Mouse (Mus musculus): Measurements from ENCODE around the gene Eif3l. TPM values are rescaled to one million over a fixed set of nuclear protein-coding genes. Genes with fewer than 3 reads are reported as not detected.

The Eif3l gene
- total and polyA plus RNA-seq, 2 experiments from 2014 or later, result 179 to 218 TPM

- WGBS, result 48% methylated on average over 9 of the region's 9 CpGs
- Histone ChIP-seq H3K4me2 (ENCODE audit: low read depth) (no peak overlapping the region), H3K27me3 (ENCODE audit: insufficient read depth, low read length) (no peaks in the 10 kb centered on the region), H3K9me3 (ENCODE audit: low read length) (no peaks in the 10 kb centered on the region), H3K27ac (ENCODE audit: low read depth, low read length) (no peak overlapping the region), H3K4me3 (ENCODE audit: low read depth, low read length) (no peak overlapping the region), H3K36me3 (ENCODE audit: insufficient read depth) (peaks cover 26% of the 10 kb centered on the region), H3K4me1 (ENCODE audit: insufficient read depth) (no peaks in the 10 kb centered on the region), H3K9ac (no peak overlapping the region)
- ATAC-seq, result no peak
- no peak for TF ChIP-seq CTCF (IDR thresholded peaks at IDR 0.05; ENCODE audit: low read depth)
- no peak for DNase-seq
These were observed 24.7 kb upstream of the Eif3l start for GRCm38 (mm10) chr15:79050160-79050845.

- no peak overlapping the region for H3K9ac ChIP-seq
- no peak for ATAC-seq
- DNase-seq, result no peak
- H3K36me3 ChIP-seq (ENCODE audit: insufficient read depth), result peaks cover 32% of the 10 kb centered on the region
- no peak overlapping the region for H3K27ac ChIP-seq (ENCODE audit: low read depth, low read length)
- WGBS, result 89% methylated on average over 2 of the region's 2 CpGs
- H3K9me3 ChIP-seq (ENCODE audit: low read length), result no peaks in the 10 kb centered on the region
- H3K4me3 ChIP-seq (ENCODE audit: low read depth, low read length), result no peak overlapping the region
- no peaks in the 10 kb centered on the region for H3K27me3 ChIP-seq (ENCODE audit: insufficient read depth, low read length)
- no peak for TF ChIP-seq CTCF (IDR thresholded peaks at IDR 0.05; ENCODE audit: low read depth)
- H3K4me1 ChIP-seq (ENCODE audit: insufficient read depth), result no peaks in the 10 kb centered on the region
- H3K4me2 ChIP-seq (ENCODE audit: low read depth), result no peak overlapping the region
These were observed 24.0 kb upstream of the Eif3l start for GRCm38 (mm10) chr15:79050964-79051363.

GRCm38 (mm10) chr15:79051461-79052360, 23.3 kb upstream of the Eif3l start:
- 79% methylated on average over 13 of the region's 13 CpGs for WGBS
- Histone ChIP-seq H3K27ac (ENCODE audit: low read depth, low read length) (no peak overlapping the region), H3K4me3 (ENCODE audit: low read depth, low read length) (no peak overlapping the region)

GRCm38 (mm10) chr15:79052366-79052765, 22.6 kb upstream of the Eif3l start:
- no peak for TF ChIP-seq CTCF (IDR thresholded peaks at IDR 0.05; ENCODE audit: low read depth)
- H3K4me1 ChIP-seq (ENCODE audit: insufficient read depth), result no peaks in the 10 kb centered on the region
- H3K4me2 ChIP-seq (ENCODE audit: low read depth), result no peak overlapping the region
- H3K27me3 ChIP-seq (ENCODE audit: insufficient read depth, low read length), result no peaks in the 10 kb centered on the region
- H3K9ac ChIP-seq, result no peak overlapping the region
- no peak for ATAC-seq
- peaks cover 45% of the 10 kb centered on the region for H3K36me3 ChIP-seq (ENCODE audit: insufficient read depth)
- H3K4me3 ChIP-seq (ENCODE audit: low read depth, low read length), result no peak overlapping the region
- no peak overlapping the region for H3K27ac ChIP-seq (ENCODE audit: low read depth, low read length)
- 88% methylated on average over 2 of the region's 2 CpGs for WGBS
- no peaks in the 10 kb centered on the region for H3K9me3 ChIP-seq (ENCODE audit: low read length)
- no peak for DNase-seq

More at GRCm38 (mm10) chr15:79051461-79052360, 23.3 kb upstream of the Eif3l start:
- Histone ChIP-seq H3K9me3 (ENCODE audit: low read length) (no peaks in the 10 kb centered on the region), H3K4me1 (ENCODE audit: insufficient read depth) (no peaks in the 10 kb centered on the region), H3K4me2 (ENCODE audit: low read depth) (no peak overlapping the region), H3K27me3 (ENCODE audit: insufficient read depth, low read length) (no peaks in the 10 kb centered on the region), H3K9ac (no peak overlapping the region), H3K36me3 (ENCODE audit: insufficient read depth) (peaks cover 40% of the 10 kb centered on the region)
- no peak for DNase-seq
- ATAC-seq, result 0 out of 2 replicates have a peak, but pooled peaks have one; percentile 25
- TF ChIP-seq CTCF (IDR thresholded peaks at IDR 0.05; ENCODE audit: low read depth), result no peak

- no peak for DNase-seq
- TF ChIP-seq CTCF (IDR thresholded peaks at IDR 0.05; ENCODE audit: low read depth), result no peak
- WGBS, result 93% methylated on average over 7 of the region's 7 CpGs
- no peaks in the 10 kb centered on the region for H3K9me3 ChIP-seq (ENCODE audit: low read length)
- no peaks in the 10 kb centered on the region for H3K27me3 ChIP-seq (ENCODE audit: insufficient read depth, low read length)
- ATAC-seq, result no peak
- H3K4me3 ChIP-seq (ENCODE audit: low read depth, low read length), result no peak overlapping the region
- H3K36me3 ChIP-seq (ENCODE audit: insufficient read depth), result peaks cover 80% of the 10 kb centered on the region
- H3K27ac ChIP-seq (ENCODE audit: low read depth, low read length), result no peak overlapping the region
- no peak overlapping the region for H3K4me2 ChIP-seq (ENCODE audit: low read depth)
- H3K9ac ChIP-seq, result no peak overlapping the region
- H3K4me1 ChIP-seq (ENCODE audit: insufficient read depth), result no peaks in the 10 kb centered on the region
These were observed 18.4 kb upstream of the Eif3l start for GRCm38 (mm10) chr15:79056601-79057000.

- 94% methylated on average over 6 of the region's 6 CpGs for WGBS
- H3K9me3 ChIP-seq (ENCODE audit: low read length), result no peaks in the 10 kb centered on the region
- ATAC-seq, result no peak
- DNase-seq, result no peak
- peaks cover 76% of the 10 kb centered on the region for H3K36me3 ChIP-seq (ENCODE audit: insufficient read depth)
- H3K4me1 ChIP-seq (ENCODE audit: insufficient read depth), result no peaks in the 10 kb centered on the region
- H3K27me3 ChIP-seq (ENCODE audit: insufficient read depth, low read length), result no peaks in the 10 kb centered on the region
- TF ChIP-seq CTCF (IDR thresholded peaks at IDR 0.05; ENCODE audit: low read depth), result no peak
- no peak overlapping the region for H3K4me3 ChIP-seq (ENCODE audit: low read depth, low read length)
- no peak overlapping the region for H3K4me2 ChIP-seq (ENCODE audit: low read depth)
- H3K27ac ChIP-seq (ENCODE audit: low read depth, low read length), result no peak overlapping the region
- no peak overlapping the region for H3K9ac ChIP-seq
These were observed 17.1 kb upstream of the Eif3l start for GRCm38 (mm10) chr15:79057850-79058249.
